Mouse (Mus musculus) midbrain, postnatal 0 days (tissue): ENCODE measurements at regions not wholly inside any gene's neighbourhood (a gene's known extent, or its start where the extent isn't known, plus 50 kb on each side); places are given as distances from the start of the nearest gene placed in this dataset.

Experiments used
- ATAC-seq: fragments of 200-750 bp; cut with Nextera tagmentation; 2 replicates; pipeline ENCODE4 v1.8.0; 2017; ENCODE audit warnings: moderate number of reproducible peaks, mild to moderate bottlenecking, moderate TSS enrichment, moderate library complexity; ENCODE audit not compliant: low FRiP score
- DNase-seq: peaks from one replicate; pipeline ENCODE4 v3.0.0-alpha.2; 2015; ENCODE audit warnings: low spot score
- H3K27ac ChIP-seq: fragments of 300-500 bp; sonication (generic); 2 replicates; pipeline ENCODE4 v1.5.1; 2014; ENCODE audit warnings: low read depth, mild to moderate bottlenecking, low read length, mixed read lengths
- H3K27me3 ChIP-seq: fragments of 300-500 bp; sonication (generic); 2 replicates; pipeline ENCODE4 v1.6.1; 2014; ENCODE audit warnings: low read length, control low read depth, mixed read lengths; ENCODE audit not compliant: insufficient read depth
- H3K36me3 ChIP-seq: fragments of 300-500 bp; sonication (generic); 2 replicates; pipeline ENCODE4 v1.6.1; 2014; ENCODE audit warnings: low read length, control low read depth, mixed read lengths; ENCODE audit not compliant: insufficient read depth
- H3K4me1 ChIP-seq: fragments of 300-500 bp; sonication (generic); 2 replicates; pipeline ENCODE4 v1.6.1; 2014; ENCODE audit warnings: mild to moderate bottlenecking, control low read depth, antibody characterized with exemption, low read length, mixed read lengths; ENCODE audit not compliant: insufficient read depth
- H3K4me2 ChIP-seq: fragments of 300-500 bp; sonication (generic); 2 replicates; pipeline ENCODE4 v1.6.1; 2014; ENCODE audit warnings: low read depth, mild to moderate bottlenecking, low read length, mixed read lengths; ENCODE audit not compliant: poor library complexity, severe bottlenecking
- H3K4me3 ChIP-seq: fragments of 300-500 bp; sonication (generic); 2 replicates; pipeline ENCODE4 v1.5.1; 2014; ENCODE audit warnings: low read depth, mild to moderate bottlenecking, low read length, moderate library complexity
- H3K9ac ChIP-seq: fragments of 300-500 bp; sonication (generic); replicated peaks from 2 replicates; pipeline ENCODE4 v1.6.1; 2014; ENCODE audit warnings: mild to moderate bottlenecking, low read length, moderate library complexity, mixed read lengths; ENCODE audit not compliant: poor library complexity, severe bottlenecking
- H3K9me3 ChIP-seq: fragments of 300-500 bp; sonication (generic); 2 replicates; pipeline ENCODE4 v1.6.1; 2016; ENCODE audit warnings: low read length, control low read depth
- CTCF ChIP-seq: IDR thresholded peaks from 2 replicates; pipeline ENCODE4 v1.5.1; 2016; ENCODE audit warnings: antibody characterized with exemption, mild to moderate bottlenecking
- WGBS: fragments of 180-500 bp; shearing (Covaris S2); extraction: QIAGEN DNeasy Blood & Tissue Kit; methylation state at CpG from one replicate; pipeline ENCODE4 v1.1.7; 2014; 5-methylcytosine and 5-hydroxymethylcytosine counted together

DNA sequence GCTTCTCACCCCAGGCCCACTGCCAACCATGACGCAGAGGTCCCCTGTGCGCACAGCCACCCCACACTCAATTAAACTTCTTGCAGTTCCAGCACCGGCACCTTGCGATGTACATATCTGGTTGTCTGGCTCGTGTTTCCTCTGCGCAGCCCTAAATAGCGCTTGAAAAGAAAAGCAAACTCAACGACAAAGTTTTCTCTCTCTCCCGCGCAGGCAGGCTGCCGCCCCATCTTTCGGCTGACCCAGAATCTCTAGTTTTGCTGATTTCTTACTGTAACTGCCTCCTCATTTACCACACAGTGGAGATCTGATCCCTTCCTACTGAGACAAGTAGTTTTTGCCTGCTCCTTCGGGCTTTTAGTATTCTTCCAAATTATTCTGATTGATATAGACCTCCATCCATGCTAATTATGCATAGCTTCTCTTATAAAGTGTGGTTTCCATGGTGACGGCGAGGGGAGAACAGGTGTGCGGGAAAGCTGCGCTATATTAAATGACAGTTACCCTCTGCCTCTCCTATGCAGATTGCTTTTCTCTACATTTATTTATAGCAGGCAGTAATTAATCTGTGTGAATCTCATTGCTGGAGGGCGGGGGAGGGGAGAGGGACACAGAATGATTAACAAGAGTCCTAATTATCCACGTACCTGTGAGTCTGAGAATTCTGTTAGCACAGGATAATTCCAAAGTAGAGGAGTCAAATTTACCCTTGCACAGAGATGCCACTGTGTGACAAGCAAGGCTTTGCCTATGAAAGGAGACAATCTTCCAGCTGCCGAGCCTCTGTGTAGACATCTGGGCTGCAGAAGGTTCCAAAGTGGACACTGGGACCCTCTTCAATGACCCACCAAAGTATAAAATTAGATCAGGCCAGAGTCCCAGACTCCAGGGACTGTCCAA lies 200.2 kb downstream of the Pdcd6ip start:
- Histone ChIP-seq H3K4me1 (peaks cover 4% of the 10 kb centered on the region; the same call in 1 of the 2 replicates), H3K27me3 (no peaks in the 10 kb centered on the region), H3K9me3 (no peaks in the 10 kb centered on the region), H3K4me2 (0 out of 2 replicates have a peak overlapping the region, but pooled peaks have one; percentile 2), H3K9ac (no peak overlapping the region), H3K4me3 (no peak overlapping the region), H3K36me3 (no peaks in the 10 kb centered on the region), H3K27ac (peak overlapping the region; percentile 72)
- ATAC-seq: peak; percentile 62
- TF ChIP-seq CTCF: 0 out of 2 replicates have a peak, but pooled peaks have one; percentile 15
- DNase-seq: peak; percentile 81
- WGBS: 55% methylated on average over 20 of the region's 20 CpGs

DNA sequence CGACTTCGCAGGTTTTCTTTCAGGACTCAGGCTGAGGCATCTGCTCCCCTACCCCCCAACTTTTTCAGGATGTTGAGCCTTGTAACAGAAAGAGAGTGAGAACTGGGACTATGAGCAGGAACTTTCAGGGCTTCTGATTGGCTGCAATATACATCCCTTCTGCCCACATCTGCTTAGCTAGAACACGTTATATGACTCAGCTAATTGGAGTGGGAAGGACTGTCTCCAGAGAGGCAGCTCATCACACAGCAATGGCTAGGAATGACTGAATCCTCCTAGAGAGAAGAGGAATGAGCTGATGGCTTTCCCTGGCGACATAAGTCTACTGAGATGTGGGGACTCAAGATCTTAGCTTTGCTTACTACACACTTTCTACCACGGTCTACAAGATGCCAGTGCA lies 208.8 kb downstream of the Pdcd6ip start:
- TF ChIP-seq CTCF: no peak
- no peaks in the 10 kb centered on the region for H3K27me3 ChIP-seq
- H3K4me3 ChIP-seq: no peak overlapping the region
- H3K9me3 ChIP-seq: 0 out of 2 replicates have a peak, but pooled peaks cover 2% of the 10 kb centered on the region
- DNase-seq (no peak), ATAC-seq (no peak)
- H3K27ac ChIP-seq: no peak overlapping the region
- no peaks in the 10 kb centered on the region for H3K36me3 ChIP-seq
- H3K4me1 ChIP-seq: no peaks in the 10 kb centered on the region
- H3K4me2 ChIP-seq: no peak overlapping the region
- 82% methylated on average over 5 of the region's 5 CpGs for WGBS
- H3K9ac ChIP-seq: no peak overlapping the region

DNA sequence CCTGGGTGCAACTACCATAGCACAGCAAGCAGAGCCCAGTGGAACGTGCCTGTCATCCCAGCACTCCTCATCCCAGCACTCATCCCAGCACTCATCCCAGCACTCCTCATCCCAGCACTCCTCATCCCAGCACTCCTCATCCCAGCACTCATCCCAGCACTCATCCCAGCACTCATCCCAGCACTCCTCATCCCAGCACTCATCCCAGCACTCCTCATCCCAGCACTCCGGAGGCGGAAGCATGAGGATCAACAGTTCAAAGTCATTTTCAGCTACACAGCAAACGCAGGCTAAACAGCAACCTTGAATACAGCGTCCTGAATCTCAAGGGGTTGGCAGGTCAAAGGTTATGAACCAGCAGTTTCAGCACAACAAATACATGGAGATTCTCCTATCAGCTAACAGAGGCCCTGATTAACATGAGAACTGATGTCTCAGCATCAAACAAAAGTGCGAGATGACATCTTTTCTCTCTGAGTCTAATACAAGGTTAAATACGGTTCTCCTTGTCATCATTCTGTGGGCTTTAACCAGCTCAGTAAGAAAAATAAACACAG lies 211.8 kb downstream of the Pdcd6ip start:
- no peak overlapping the region for H3K4me2 ChIP-seq
- no peak for ATAC-seq

DNA sequence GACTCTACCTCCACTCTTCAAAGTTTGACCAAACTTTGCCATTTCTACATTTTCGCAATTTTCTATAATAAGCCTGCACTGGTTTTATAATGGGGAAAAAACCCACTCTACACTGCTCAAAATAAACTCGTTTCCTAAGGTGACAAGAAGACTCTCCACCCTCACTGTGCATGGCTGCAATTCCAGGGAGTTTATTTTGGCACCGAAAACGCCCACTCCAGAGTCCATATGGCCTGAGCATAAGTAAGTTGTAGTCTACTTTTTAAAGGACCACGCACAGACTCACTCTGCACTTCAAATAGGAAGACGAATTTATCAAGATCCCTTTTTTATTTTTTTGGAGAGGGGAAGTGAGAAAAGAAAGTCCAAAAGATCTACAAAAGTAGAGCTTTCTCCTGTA lies 219.4 kb downstream of the Pdcd6ip start:
- Histone ChIP-seq H3K4me2 (no peak overlapping the region), H3K27ac (no peak overlapping the region), H3K36me3 (no peaks in the 10 kb centered on the region), H3K4me1 (no peaks in the 10 kb centered on the region), H3K9me3 (no peaks in the 10 kb centered on the region), H3K9ac (no peak overlapping the region), H3K4me3 (no peak overlapping the region), H3K27me3 (no peaks in the 10 kb centered on the region)
- WGBS: 85% methylated on average over 6 of the region's 6 CpGs
- ATAC-seq (no peak), DNase-seq (no peak)
- TF ChIP-seq CTCF: no peak

More for the DNA sequence above, 211.8 kb downstream of the Pdcd6ip start:
- Histone ChIP-seq H3K36me3 (no peaks in the 10 kb centered on the region), H3K9ac (no peak overlapping the region), H3K27ac (no peak overlapping the region), H3K4me1 (no peaks in the 10 kb centered on the region), H3K27me3 (no peaks in the 10 kb centered on the region), H3K9me3 (0 out of 2 replicates have a peak, but pooled peaks cover 2% of the 10 kb centered on the region), H3K4me3 (no peak overlapping the region)
- TF ChIP-seq CTCF: no peak
- DNase-seq: no peak
- 47% methylated on average over 7 of the region's 7 CpGs for whole genome bisulfite sequencing

DNA sequence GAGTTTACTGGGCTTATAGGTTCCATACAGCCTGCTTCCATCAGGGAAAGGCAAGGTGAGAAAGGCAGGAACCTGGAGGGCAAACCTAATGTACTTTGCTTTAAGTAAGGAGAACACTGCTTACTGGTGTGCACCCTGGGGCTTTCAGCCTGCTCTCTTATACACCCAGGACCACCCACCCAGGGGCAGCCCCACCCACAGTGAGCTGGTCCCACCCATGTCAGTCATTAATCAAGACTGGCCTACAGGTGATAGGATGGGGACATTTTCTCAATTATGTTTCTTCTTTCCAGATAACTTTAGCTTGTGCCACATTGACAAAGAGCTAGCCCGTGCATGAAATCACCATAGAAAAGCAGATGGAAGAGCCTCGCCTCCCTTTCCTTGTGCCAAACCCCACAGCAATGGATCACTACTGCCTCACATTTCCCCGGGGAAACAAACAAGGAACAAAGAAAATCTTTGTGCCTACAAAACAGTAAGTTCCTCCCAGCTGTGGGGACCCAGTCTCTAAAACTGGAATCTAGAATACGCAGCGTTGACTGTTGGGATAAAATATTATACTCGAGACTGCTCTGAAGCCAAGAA lies 221.5 kb downstream of the Pdcd6ip start:
- no peak overlapping the region for H3K4me2 ChIP-seq
- H3K4me1 ChIP-seq: no peaks in the 10 kb centered on the region
- no peaks in the 10 kb centered on the region for H3K36me3 ChIP-seq
- H3K9me3 ChIP-seq: no peaks in the 10 kb centered on the region
- H3K27me3 ChIP-seq: no peaks in the 10 kb centered on the region
- peak; percentile 30 for DNase-seq
- WGBS: 65% methylated on average over 6 of the region's 6 CpGs
- no peak overlapping the region for H3K27ac ChIP-seq
- TF ChIP-seq CTCF: no peak
- no peak for ATAC-seq
- H3K4me3 ChIP-seq: no peak overlapping the region
- H3K9ac ChIP-seq: no peak overlapping the region

DNA sequence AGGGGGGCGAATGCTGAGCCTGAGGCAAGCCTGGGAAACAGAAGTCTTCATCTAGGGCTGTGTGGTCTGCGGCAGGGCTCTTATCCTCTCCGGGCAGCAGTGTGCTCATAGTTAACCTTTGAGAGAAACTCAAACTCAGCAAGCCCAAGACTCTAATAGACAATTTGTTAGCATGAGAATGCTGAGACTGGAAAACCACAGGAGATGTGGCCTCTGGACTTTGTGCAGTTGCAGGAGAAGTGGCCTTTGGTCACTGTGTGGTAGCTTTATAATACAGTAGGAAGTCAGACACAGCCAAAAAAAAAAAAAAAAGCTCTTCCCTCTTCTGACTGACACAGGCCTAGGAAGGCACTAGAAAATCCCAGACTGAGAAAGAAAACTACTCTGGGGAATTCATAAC lies 228.2 kb downstream of the Pdcd6ip start:
- DNase-seq: no peak
- no peak for TF ChIP-seq CTCF
- no peak for ATAC-seq
- Histone ChIP-seq H3K4me3 (no peak overlapping the region), H3K9ac (no peak overlapping the region), H3K4me1 (no peaks in the 10 kb centered on the region), H3K9me3 (no peaks in the 10 kb centered on the region), H3K27ac (no peak overlapping the region), H3K36me3 (no peaks in the 10 kb centered on the region), H3K27me3 (no peaks in the 10 kb centered on the region), H3K4me2 (no peak overlapping the region)
- WGBS: 81% methylated on average over 3 of the region's 3 CpGs
